Mouse (Mus musculus) urinary bladder, adult 18-20 months (tissue): Measurements from ENCODE around the gene Dab1.

Experiments
- DNase-seq, 2 experiments: peaks; one replicate each; pipeline ENCODE4 v3.0.0; 2022; ENCODE audit warnings: low spot score in 2 of 2, mixed read lengths in 2 of 2

Dab1 gene

GRCm38 (mm10) chr4:103700392-103700791 lies 81.2 kb downstream of the Dab1 start:
- no peak for DNase-seq

DNA sequence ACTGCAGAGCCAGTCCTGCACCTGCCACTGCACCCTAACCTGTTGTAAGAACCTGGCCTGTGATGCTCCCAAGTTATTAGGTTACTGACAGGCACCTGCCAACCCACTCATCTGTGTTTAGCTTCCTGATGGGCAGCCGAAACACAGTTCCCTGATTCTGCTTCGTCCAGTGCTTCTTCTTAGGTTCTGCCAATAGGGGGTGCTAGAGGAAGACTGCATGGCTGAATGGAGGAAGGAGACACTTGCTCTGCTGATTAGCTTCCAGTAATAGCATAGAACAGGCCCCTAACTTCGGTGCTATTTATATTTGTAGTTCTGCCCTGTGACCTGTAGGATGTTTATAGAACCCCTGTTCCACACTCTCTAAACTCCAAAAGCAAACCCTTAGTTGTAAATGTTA lies 83.0 kb downstream of the Dab1 start:
- DNase-seq, result no peak

- DNase-seq, result no peak
Measured at GRCm38 (mm10) chr4:103704477-103704876, 85.3 kb downstream of the Dab1 start.

- DNase-seq, result no peak
Measured at GRCm38 (mm10) chr4:103706501-103706900, 87.3 kb downstream of the Dab1 start.

DNA sequence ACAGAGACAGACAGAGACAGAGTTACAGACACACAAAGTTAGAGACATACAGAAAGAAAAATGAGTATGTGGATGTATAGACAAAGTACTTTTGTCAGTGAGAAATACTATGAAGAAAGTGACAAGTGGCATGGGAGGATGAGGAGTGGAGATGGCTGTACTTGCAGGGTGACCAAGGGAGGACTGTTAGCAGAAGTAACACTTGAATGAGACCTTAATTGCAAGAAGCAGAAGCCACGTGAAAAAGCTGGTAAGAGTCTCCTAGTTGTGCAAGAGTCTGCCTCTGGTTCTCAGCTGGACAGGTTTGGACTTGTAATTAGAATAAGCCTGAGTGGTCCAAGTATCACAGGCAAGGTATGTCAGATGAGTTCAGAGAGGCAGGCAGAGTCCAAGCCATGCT lies 88.0 kb downstream of the Dab1 start:
- no peak for DNase-seq

DNA sequence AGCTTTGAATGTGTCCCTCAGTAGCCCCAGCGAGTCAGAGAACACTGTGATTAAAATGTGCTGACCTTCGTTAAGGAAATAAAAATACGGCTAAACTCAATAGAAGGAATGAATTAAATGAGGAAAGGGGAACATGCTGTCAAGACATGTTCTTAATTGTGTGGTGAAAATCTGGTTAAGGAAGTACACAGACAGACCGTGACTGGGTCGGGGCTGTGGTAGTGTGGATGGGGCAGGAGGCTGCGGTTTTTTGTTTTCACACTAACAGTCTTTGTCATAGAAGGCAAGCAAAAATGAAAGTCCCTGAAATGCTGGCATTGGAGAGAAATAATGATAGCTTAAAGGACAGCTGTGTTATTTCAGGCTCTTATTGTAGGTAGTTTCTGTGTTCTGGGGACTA lies 92.2 kb downstream of the Dab1 start:
- no peak for DNase-seq

DNA sequence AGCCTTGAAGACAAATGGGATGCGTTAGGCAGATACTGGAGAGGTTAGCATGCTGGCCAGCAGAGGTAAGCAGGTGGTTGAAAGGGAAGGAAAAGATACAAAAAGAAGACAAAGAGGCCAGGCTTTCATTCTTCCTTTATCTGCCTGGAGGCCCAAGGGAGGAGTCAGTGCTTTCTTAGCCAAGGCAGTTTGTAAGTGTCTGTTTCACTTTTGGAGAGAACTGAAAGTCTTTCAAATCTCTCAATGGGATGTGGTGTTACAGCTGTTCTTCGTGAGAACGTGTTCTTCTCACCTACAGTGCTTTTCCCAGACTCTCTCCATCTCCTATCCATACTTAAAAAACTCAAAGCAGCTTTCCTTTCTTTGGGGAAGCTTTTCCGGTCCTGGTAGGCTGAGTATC lies 94.8 kb downstream of the Dab1 start:
- DNase-seq, result no peak

- no peak for DNase-seq
Measured at GRCm38 (mm10) chr4:103714991-103715390, 95.8 kb downstream of the Dab1 start.

GRCm38 (mm10) chr4:103715568-103715967 lies 96.4 kb downstream of the Dab1 start:
- DNase-seq, result no peak

- no peak for DNase-seq
Measured at GRCm38 (mm10) chr4:103722738-103723137, 103.6 kb downstream of the Dab1 start.

GRCm38 (mm10) chr4:103726486-103726885 lies 107.3 kb downstream of the Dab1 start:
- DNase-seq, result no peak

- no peak for DNase-seq
Measured at GRCm38 (mm10) chr4:103737185-103737584, 118.0 kb downstream of the Dab1 start.

- DNase-seq, result no peak
Measured at GRCm38 (mm10) chr4:103751249-103751855, 132.2 kb downstream of the Dab1 start.

GRCm38 (mm10) chr4:103754561-103754960 lies 135.4 kb downstream of the Dab1 start:
- no peak for DNase-seq

DNA sequence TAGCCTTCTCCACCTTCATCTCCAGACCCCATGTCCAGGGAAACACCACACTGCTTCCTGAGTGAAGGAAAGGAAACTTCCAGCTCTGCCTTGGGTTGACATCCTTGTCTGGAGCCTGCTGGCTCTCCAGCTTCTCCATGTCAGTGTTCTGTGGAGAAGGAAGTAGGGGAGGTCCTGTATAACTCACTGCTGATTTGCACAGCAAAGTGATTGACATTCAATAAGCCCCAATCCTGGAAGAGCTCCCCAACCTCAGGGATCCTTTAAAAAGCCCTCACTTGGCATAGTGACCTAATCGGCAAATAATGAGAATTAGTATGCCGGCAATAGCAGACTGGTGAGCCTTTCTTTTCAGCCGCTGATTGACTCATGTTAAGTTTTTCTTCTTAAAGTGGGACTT lies 138.1 kb downstream of the Dab1 start:
- DNase-seq, result no peak

DNA sequence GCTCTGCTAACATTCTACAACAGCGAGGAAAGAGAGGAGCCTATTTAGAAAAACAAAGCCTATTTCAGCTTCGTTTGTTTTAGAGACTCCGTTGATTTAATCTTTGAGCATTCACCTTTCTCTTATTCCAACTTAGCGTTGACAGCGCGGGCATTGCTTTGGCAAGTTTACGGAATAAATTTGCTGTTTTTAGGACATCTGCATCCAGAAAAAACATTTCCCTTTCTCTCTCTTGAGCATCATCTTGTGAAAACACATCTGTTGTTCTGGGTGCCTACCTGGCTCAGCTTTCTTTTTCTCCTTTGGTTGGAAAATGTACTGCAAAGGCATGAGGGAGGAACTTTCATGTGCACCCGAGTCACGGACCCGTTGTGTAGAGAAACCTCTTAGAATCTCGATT lies 143.3 kb downstream of the Dab1 start:
- DNase-seq, result no peak

DNA sequence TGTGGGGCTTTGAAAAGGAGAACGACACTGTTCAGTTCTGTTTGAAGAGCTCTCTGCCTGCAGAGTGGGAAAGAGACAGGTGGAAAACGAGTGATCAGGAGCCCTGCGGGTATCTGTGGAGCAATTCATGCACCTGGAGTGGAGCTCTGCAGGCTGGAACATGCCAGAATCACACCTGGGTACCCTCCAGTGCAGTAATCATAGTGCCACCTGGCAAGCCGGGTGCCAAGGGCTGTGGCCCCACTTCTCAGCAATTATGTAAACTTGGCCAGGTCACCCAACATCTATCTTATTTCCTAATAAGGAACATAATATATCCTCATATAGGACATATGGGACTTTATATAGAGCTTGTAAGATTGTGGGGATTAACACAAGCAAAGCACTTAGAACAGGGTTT lies 156.6 kb downstream of the Dab1 start:
- DNase-seq, result no peak

GRCm38 (mm10) chr4:103781398-103781797 lies 162.2 kb downstream of the Dab1 start:
- DNase-seq, result peak in 1 of 2 experiments; percentile 30

DNA sequence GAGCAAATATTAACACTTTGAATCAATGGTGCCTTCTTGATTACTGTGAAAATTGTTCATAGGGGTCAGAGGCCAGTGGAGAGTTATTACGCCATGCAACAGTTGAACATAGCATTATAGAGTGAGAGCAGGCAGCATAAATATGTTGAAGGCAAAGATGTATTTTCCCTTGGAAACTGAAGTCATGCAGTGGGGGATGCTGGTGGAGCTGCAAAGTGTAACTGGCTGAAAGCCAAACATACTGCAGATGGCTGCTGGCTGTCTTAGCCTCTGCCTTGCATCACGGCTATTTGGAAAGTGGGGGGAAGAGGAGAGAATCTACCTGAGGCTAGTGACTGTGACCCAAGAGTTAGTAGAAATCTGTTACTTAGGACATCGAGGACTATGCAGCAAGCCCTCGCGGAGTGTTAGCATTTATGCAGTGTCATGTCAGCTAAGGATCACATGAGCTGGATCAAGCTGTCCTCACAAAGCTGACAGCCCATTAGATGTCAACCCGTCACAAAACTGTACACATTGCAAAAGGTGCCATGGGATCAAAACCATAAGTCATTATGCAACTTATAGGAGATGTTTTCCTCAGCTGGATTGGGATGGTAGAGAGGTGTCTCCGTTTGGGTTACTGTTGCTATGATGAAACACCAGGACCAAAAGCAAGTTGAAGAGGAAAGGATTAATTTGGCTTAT lies 164.5 kb downstream of the Dab1 start:
- no peak for DNase-seq

GRCm38 (mm10) chr4:103793589-103794312 lies 174.6 kb downstream of the Dab1 start:
- no peak for DNase-seq

DNA sequence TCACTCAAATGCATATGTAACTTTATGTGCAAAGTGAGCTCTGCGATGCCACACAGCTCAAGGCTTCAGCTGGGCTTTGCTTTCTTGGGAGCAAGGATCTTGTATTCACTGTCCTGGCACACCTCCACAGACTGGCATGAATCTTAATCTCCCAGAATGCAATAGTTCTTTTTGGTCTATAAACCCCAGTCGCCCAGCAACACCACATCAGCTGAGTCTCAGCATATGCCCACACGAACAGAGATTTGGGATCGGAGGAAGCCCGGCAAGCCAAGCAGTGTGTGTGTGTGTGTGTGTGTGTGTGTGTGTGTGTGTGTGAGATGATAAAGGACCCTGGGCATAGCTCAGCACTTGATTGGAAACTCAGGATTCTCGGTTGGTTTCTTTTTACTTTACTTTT lies 177.3 kb downstream of the Dab1 start:
- DNase-seq, result no peak

DNA sequence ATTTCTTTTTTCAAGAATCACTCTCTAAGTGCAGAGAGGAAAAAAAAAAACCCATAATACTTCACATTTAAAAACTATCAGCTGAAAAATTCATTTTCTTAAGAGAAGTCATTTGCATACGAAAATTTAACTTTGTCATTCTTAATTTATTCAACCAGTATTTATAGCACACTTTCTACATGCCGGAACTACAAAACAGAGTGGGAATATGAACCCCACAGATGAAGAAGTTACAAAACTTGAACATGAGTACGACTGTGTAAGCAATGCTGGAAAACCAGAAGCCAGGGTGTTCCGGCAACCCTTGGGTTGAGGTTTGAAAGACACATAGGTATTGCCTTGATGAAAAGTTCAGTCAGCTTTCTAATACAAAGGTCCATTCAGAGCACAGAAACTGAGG lies 183.3 kb downstream of the Dab1 start:
- no peak for DNase-seq

DNA sequence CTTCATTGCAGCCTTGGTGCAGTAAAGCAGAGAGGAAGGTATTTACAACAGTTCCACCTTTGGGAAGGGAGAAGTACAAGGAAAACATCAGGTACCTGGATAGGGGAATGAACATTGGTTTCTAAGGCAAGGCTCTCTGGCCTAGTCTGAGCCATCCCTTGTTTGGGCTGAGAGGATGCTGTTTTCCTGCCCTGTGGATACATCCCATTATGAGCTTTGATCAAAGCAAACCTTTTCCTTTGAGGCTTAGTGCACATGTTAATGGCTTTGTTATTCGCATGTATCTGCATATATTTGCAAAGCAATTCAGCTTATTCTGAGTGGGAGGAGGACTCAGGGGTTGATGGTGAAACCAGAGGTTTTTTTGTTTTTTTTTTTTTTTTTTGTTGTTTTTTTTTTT lies 185.3 kb downstream of the Dab1 start:
- DNase-seq, result no peak
